ENCODE assay signal across 7 mouse cellular contexts in the genomic region with DNA sequence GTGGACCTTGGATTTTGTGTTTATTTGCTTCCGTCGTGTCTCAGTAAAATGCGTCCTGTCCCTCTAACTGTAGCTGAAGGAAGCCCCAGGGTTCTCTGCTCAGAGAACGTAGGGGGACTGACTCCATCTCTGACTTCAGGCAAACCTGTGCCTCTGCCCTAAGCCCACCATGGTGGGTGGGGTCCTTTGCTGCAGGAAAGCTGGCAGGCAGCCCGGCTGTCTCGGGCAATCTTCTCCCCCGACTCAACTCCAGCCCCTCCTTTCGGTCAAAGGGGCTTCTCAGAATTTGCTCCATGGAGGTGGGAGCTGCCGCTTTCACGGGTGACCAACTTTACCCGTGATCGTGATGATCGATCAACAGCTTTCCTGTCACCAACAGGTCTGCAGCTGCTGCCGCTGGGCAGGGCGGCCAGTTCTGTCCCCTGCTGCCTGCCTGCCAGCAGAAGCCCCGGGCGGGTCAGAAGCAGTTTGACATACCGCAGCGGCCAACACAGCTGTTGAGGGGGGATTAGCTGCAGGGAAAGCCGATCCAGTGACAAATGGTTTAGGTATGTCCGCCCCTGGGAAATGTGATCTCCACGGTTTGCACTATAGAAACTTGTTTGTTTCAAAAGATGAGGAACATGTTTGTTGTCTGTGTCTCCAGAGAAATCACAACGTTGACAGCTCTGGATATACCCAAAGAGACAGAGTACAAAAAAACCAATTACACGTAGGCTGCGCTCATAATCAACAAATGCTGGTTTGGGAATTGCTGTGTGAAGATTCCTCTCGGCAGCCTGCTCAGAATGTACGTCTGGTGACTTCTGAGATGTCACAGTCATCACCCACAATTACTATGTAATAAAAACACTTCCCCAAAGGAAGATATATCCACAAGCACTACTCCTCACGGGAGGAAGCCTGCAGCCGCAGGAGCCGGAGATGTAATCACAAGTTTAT.
DNase-seq lines count a peak whose midpoint lies in the region; ATAC-seq and TF ChIP-seq lines count a peak whose summit lies in the region.

No protein-coding gene starts in this region.

- peaks cover 6% of the 10 kb centered on the region; the same call in 1 of the 2 replicates for H3K4me1 ChIP-seq in midbrain, postnatal 0 days (ENCODE audit: insufficient read depth, low read length)

- H3K27ac ChIP-seq in midbrain, postnatal 0 days (ENCODE audit: low read depth, low read length), result peak overlapping the region; percentile 65

- ATAC-seq in Patski, result peak; percentile 42
- ATAC-seq in midbrain, postnatal 0 days (ENCODE audit: low FRiP score), result no peak

- CTCF ChIA-PET in Patski (lab: Charles Lee), result interaction anchor here (0.7 to 1.8 kb wide), 4 partner anchors 8 to 178 kb away, joined by 3 to 5 read pairs (median 4); no protein-coding TSS in a partner anchor

- H3K9me3 ChIP-seq in midbrain, postnatal 0 days (ENCODE audit: low read length), result no peaks in the 10 kb centered on the region

- 7% methylated on average over 30 of the region's 30 CpGs for WGBS in midbrain, postnatal 0 days

- no peaks in the 10 kb centered on the region for H3K27me3 ChIP-seq in Patski
- no peaks in the 10 kb centered on the region for H3K27me3 ChIP-seq in midbrain, postnatal 0 days (ENCODE audit: insufficient read depth, low read length)

- DNase-seq in 3T3-L1 (ENCODE audit: low read depth, low spot score), result peak; percentile 16
- no peak for DNase-seq in Patski (ENCODE audit: low read depth, low spot score)
- peak; percentile 43 for DNase-seq in gastrocnemius, postnatal 25 days
- DNase-seq in kidney, postnatal 10 days, result peak; percentile 67
- peak; percentile 58 for DNase-seq in midbrain, postnatal 0 days (ENCODE audit: low spot score)
- no peak for DNase-seq in cerebellum, adult 8-10 months
- DNase-seq in cerebellum, adult 9-11 months, result no peak

- no peaks in the 10 kb centered on the region for H3K36me3 ChIP-seq in midbrain, postnatal 0 days (ENCODE audit: insufficient read depth, low read length)

- H3K4me2 ChIP-seq in midbrain, postnatal 0 days (ENCODE audit: low read depth, low read length, poor library complexity, severe bottlenecking), result peak overlapping the region; percentile 47

- H3K9ac ChIP-seq in midbrain, postnatal 0 days (replicated peaks; ENCODE audit: low read length, poor library complexity, severe bottlenecking), result peak overlapping the region; percentile 54

- POLR2A ChIA-PET in Patski (lab: Charles Lee), result interaction anchor here (0.6 kb wide), 1 partner anchor 146 kb away, joined by 3 read pairs; no protein-coding TSS in a partner anchor

- TF ChIP-seq CTCF in Patski (IDR thresholded peaks at IDR 0.05), result no peak
- no peak for TF ChIP-seq CTCF in midbrain, postnatal 0 days (IDR thresholded peaks at IDR 0.05)

- H3K4me3 ChIP-seq in midbrain, postnatal 0 days (ENCODE audit: low read depth, low read length), result peak overlapping the region; percentile 24

- in situ Hi-C loops in Patski (cut with MboI; ENCODE audit: low pct_unique_long_range_greater_than_20kb), result loop anchor here (10.0 kb wide), 1 partner anchor 139 kb away; no protein-coding TSS in a partner anchor

Comparison
In these comparisons a context has a peak if more than half of its experiments do, and no peak if none do; other contexts are left out.
1. DNase-seq: peak in 3T3-L1 (single experiment), gastrocnemius, postnatal 25 days (single experiment), kidney, postnatal 10 days (single experiment) and midbrain, postnatal 0 days (single experiment); none in Patski (single experiment), cerebellum, adult 8-10 months (single experiment) and cerebellum, adult 9-11 months (single experiment).